Mouse (Mus musculus): ENCODE data around the gene Mast4.
"Not testable (repeated sequence)": the region's sequence is repeated elsewhere in the genome, so short reads cannot be mapped to it uniquely, and the experiment has no call there.

The Mast4 gene

GRCm38 (mm10) chr13:103334392-103334686, at the start of gene Mast4:
Gene Mast4 (minus strand): TSS chr13:103334497.
- DNase-seq (ENCODE audit: low read depth, low spot score) = peak; percentile 89

- no peak for DNase-seq (ENCODE audit: low read depth, low spot score)
Measured at GRCm38 (mm10) chr13:103374495-103374894, 40.2 kb upstream of the Mast4 start.

- no peak for DNase-seq (ENCODE audit: low read depth, low spot score)
Measured at GRCm38 (mm10) chr13:103369194-103369593, 34.9 kb upstream of the Mast4 start.

- DNase-seq (ENCODE audit: low read depth, low spot score) = no peak
Measured at GRCm38 (mm10) chr13:103363181-103363580, 28.9 kb upstream of the Mast4 start.

- not testable (repeated sequence) for DNase-seq (ENCODE audit: low read depth, low spot score)
Measured at GRCm38 (mm10) chr13:103357415-103357814, 23.1 kb upstream of the Mast4 start.

- not testable (repeated sequence) for DNase-seq (ENCODE audit: low read depth, low spot score)
Measured at GRCm38 (mm10) chr13:103356909-103357308, 22.6 kb upstream of the Mast4 start.

GRCm38 (mm10) chr13:103354737-103355136, 20.4 kb upstream of the Mast4 start:
- no peak for DNase-seq (ENCODE audit: low read depth, low spot score)

- no peak for DNase-seq (ENCODE audit: low read depth, low spot score)
Measured at GRCm38 (mm10) chr13:103344749-103345148, 10.5 kb upstream of the Mast4 start.

- no peak for DNase-seq (ENCODE audit: low read depth, low spot score)
Measured at GRCm38 (mm10) chr13:103344006-103344720, 9.9 kb upstream of the Mast4 start.

GRCm38 (mm10) chr13:103341031-103341430, 6.7 kb upstream of the Mast4 start:
- DNase-seq (ENCODE audit: low read depth, low spot score) = no peak

GRCm38 (mm10) chr13:103338616-103339015, 4.3 kb upstream of the Mast4 start:
- DNase-seq (ENCODE audit: low read depth, low spot score) = no peak

GRCm38 (mm10) chr13:103336237-103336636, 1.9 kb upstream of the Mast4 start:
- no peak for DNase-seq (ENCODE audit: low read depth, low spot score)

GRCm38 (mm10) chr13:103334723-103335458, 594 bp upstream of the Mast4 start:
- no peak for DNase-seq (ENCODE audit: low read depth, low spot score)

GRCm38 (mm10) chr13:103333601-103334391, 501 bp downstream of the Mast4 start:
- no peak for DNase-seq (ENCODE audit: low read depth, low spot score)

GRCm38 (mm10) chr13:103333153-103333552, 1.1 kb downstream of the Mast4 start:
- no peak for DNase-seq (ENCODE audit: low read depth, low spot score)

- no peak for DNase-seq (ENCODE audit: low read depth, low spot score)
Measured at GRCm38 (mm10) chr13:103332731-103333130, 1.6 kb downstream of the Mast4 start.

- no peak for DNase-seq (ENCODE audit: low read depth, low spot score)
Measured at GRCm38 (mm10) chr13:103331096-103331495, 3.2 kb downstream of the Mast4 start.

- no peak for DNase-seq (ENCODE audit: low read depth, low spot score)
Measured at GRCm38 (mm10) chr13:103328299-103328698, 6.0 kb downstream of the Mast4 start.

GRCm38 (mm10) chr13:103327843-103328242, 6.5 kb downstream of the Mast4 start:
- no peak for DNase-seq (ENCODE audit: low read depth, low spot score)

GRCm38 (mm10) chr13:103326186-103326585, 8.1 kb downstream of the Mast4 start:
- no peak for DNase-seq (ENCODE audit: low read depth, low spot score)

- no peak for DNase-seq (ENCODE audit: low read depth, low spot score)
Measured at GRCm38 (mm10) chr13:103319881-103320280, 14.4 kb downstream of the Mast4 start.

GRCm38 (mm10) chr13:103319317-103319716, 15.0 kb downstream of the Mast4 start:
- no peak for DNase-seq (ENCODE audit: low read depth, low spot score)
